Mouse (Mus musculus): ENCODE data around the gene Mettl7a1.

- no peak for TF ChIP-seq GATA1 (IDR thresholded peaks at IDR 0.05; ENCODE audit: borderline replicate concordance, low read length)
- no peak for TF ChIP-seq FLI1 (IDR thresholded peaks at IDR 0.05; ENCODE audit: low read length)
Measured at GRCm38 (mm10) chr15:100364242-100364641, 60.3 kb downstream of the Mettl7a1 start, which contains the start of gene Higd1c.
